Mouse (Mus musculus) midbrain, embryonic 11.5 days (tissue): ENCODE data around the gene Baiap2l1. TPM values are rescaled to one million over a fixed set of nuclear protein-coding genes. Genes with fewer than 3 reads are reported as not detected.
A peak's percentile ranks its signal among the peaks of the same experiment; 100 is the strongest.

ENCODE experiments used
- ATAC-seq: fragments of 200-750 bp; cut with Nextera tagmentation; 2 replicates; pipeline ENCODE4 v1.8.0; 2017; ENCODE audit warnings: moderate TSS enrichment, moderate library complexity; ENCODE audit not compliant: low FRiP score
- DNase-seq: peaks from one replicate; pipeline ENCODE4 v3.0.0; 2015; ENCODE audit warnings: low spot score; ENCODE audit errors: missing footprints
- H3K27ac ChIP-seq: fragments of 300-500 bp; sonication (generic); 2 replicates; pipeline ENCODE4 v1.5.1; 2014; ENCODE audit warnings: low read depth, low read length
- H3K27me3 ChIP-seq: fragments of 300-500 bp; sonication (generic); 2 replicates; pipeline ENCODE4 v1.6.1; 2014; ENCODE audit warnings: mild to moderate bottlenecking, low read length, moderate library complexity, mixed read lengths; ENCODE audit not compliant: control insufficient read depth, insufficient read depth
- H3K36me3 ChIP-seq: fragments of 300-500 bp; sonication (generic); 2 replicates; pipeline ENCODE4 v1.6.1; 2014; ENCODE audit warnings: mild to moderate bottlenecking, low read length, moderate library complexity, mixed read lengths; ENCODE audit not compliant: control insufficient read depth, insufficient read depth
- H3K4me1 ChIP-seq: fragments of 300-500 bp; sonication (generic); 2 replicates; pipeline ENCODE4 v1.6.1; 2014; ENCODE audit warnings: low read length; ENCODE audit not compliant: control insufficient read depth, insufficient read depth
- H3K4me2 ChIP-seq: fragments of 300-500 bp; sonication (generic); 2 replicates; pipeline ENCODE4 v1.6.1; 2014; ENCODE audit warnings: mild to moderate bottlenecking, moderate library complexity
- H3K4me3 ChIP-seq: fragments of 300-500 bp; sonication (generic); 2 replicates; pipeline ENCODE4 v1.5.1; 2014; ENCODE audit warnings: low read depth, low read length
- H3K9ac ChIP-seq: fragments of 300-500 bp; sonication (generic); 2 replicates; pipeline ENCODE4 v1.6.1; 2014; ENCODE audit warnings: low read length
- H3K9me3 ChIP-seq: fragments of 300-500 bp; sonication (generic); 2 replicates; pipeline ENCODE4 v1.6.1; 2016; ENCODE audit warnings: low read length; ENCODE audit not compliant: control insufficient read depth
- WGBS: fragments of 180-500 bp; shearing (Covaris S2); extraction: QIAGEN DNeasy Blood & Tissue Kit; methylation state at CpG from one replicate; pipeline ENCODE4 v1.1.7; 2014; 5-methylcytosine and 5-hydroxymethylcytosine counted together
- polyA plus RNA-seq: library from polyadenylated mRNA; unstranded; fragments of >200 nt; fragmentation: Nextera tagmentation; extraction: Ambion mirVana; gene quantifications from 2 replicates; pipeline ENCODE4 v1.2.1, GENCODE M21; 2014

The Baiap2l1 gene
- polyA plus RNA-seq, 1 experiment from 2014 or later: 2.4 TPM

- Histone ChIP-seq H3K27ac (0 out of 2 replicates have a peak within 1 kb of the TSS, but pooled peaks have one; percentile 38), H3K9ac (peak within 1 kb of the TSS; percentile 76), H3K36me3 (no peaks in the 10 kb centered on the region), H3K9me3 (no peaks in the 10 kb centered on the region), H3K27me3 (no peaks in the 10 kb centered on the region), H3K4me2 (peak within 1 kb of the TSS; percentile 70), H3K4me3 (peak within 1 kb of the TSS; percentile 49), H3K4me1 (peaks cover 15% of the 10 kb centered on the region)
- under 1% methylated on average over 37 of the region's 37 CpGs for WGBS
- DNase-seq: peak; percentile 99
- peak; percentile 96 for ATAC-seq
These were observed 134.4 kb downstream of the Baiap2l1 start, which contains the start of gene Tecpr1 for GRCm38 (mm10) chr5:144223503-144223862. Tecpr1 (minus strand) TSS chr5:144223615.

- WGBS: 4% methylated on average over 25 of the region's 25 CpGs
- Histone ChIP-seq H3K27me3 (no peaks in the 10 kb centered on the region), H3K9ac (peak overlapping the region; percentile 76), H3K36me3 (no peaks in the 10 kb centered on the region), H3K27ac (no peak overlapping the region), H3K4me1 (peaks cover 15% of the 10 kb centered on the region), H3K9me3 (no peaks in the 10 kb centered on the region), H3K4me3 (peak overlapping the region; percentile 49), H3K4me2 (peak overlapping the region; percentile 70)
- ATAC-seq (peak; percentile 79; the same call in 1 of the 2 replicates), DNase-seq (no peak)
These were observed 135.0 kb downstream of the Baiap2l1 start for GRCm38 (mm10) chr5:144222811-144223502.

- H3K27me3 ChIP-seq: no peaks in the 10 kb centered on the region
- WGBS: 81% methylated on average over 4 of the region's 4 CpGs
- no peak overlapping the region for H3K4me2 ChIP-seq
- no peaks in the 10 kb centered on the region for H3K9me3 ChIP-seq
- no peak overlapping the region for H3K9ac ChIP-seq
- DNase-seq (no peak), ATAC-seq (no peak)
- no peak overlapping the region for H3K4me3 ChIP-seq
- H3K27ac ChIP-seq: no peak overlapping the region
- H3K36me3 ChIP-seq: no peaks in the 10 kb centered on the region
- H3K4me1 ChIP-seq: peaks cover 15% of the 10 kb centered on the region
These were observed 136.6 kb downstream of the Baiap2l1 start for GRCm38 (mm10) chr5:144221305-144221704.

GRCm38 (mm10) chr5:144219936-144220335 is 138.0 kb downstream of the Baiap2l1 start:
- no peak overlapping the region for H3K4me2 ChIP-seq
- no peaks in the 10 kb centered on the region for H3K36me3 ChIP-seq
- no peak for ATAC-seq
- DNase-seq: no peak
- no peaks in the 10 kb centered on the region for H3K27me3 ChIP-seq
- H3K27ac ChIP-seq: no peak overlapping the region
- no peaks in the 10 kb centered on the region for H3K9me3 ChIP-seq
- H3K4me1 ChIP-seq: peaks cover 15% of the 10 kb centered on the region
- 87% methylated on average over 5 of the region's 5 CpGs for WGBS
- no peak overlapping the region for H3K9ac ChIP-seq
- H3K4me3 ChIP-seq: no peak overlapping the region

GRCm38 (mm10) chr5:144219306-144219705 is 138.6 kb downstream of the Baiap2l1 start:
- Histone ChIP-seq H3K4me3 (no peak overlapping the region), H3K4me2 (no peak overlapping the region), H3K27ac (no peak overlapping the region), H3K36me3 (no peaks in the 10 kb centered on the region), H3K9ac (no peak overlapping the region), H3K9me3 (no peaks in the 10 kb centered on the region), H3K27me3 (no peaks in the 10 kb centered on the region), H3K4me1 (peaks cover 15% of the 10 kb centered on the region)
- ATAC-seq: no peak
- 74% methylated on average over 12 of the region's 12 CpGs for WGBS
- no peak for DNase-seq

GRCm38 (mm10) chr5:144218061-144218460 is 139.9 kb downstream of the Baiap2l1 start:
- no peak overlapping the region for H3K4me3 ChIP-seq
- no peaks in the 10 kb centered on the region for H3K27me3 ChIP-seq
- DNase-seq (no peak), ATAC-seq (no peak)
- H3K27ac ChIP-seq: no peak overlapping the region
- H3K9me3 ChIP-seq: no peaks in the 10 kb centered on the region
- H3K4me1 ChIP-seq: peaks cover 15% of the 10 kb centered on the region
- no peak overlapping the region for H3K9ac ChIP-seq
- no peaks in the 10 kb centered on the region for H3K36me3 ChIP-seq
- no peak overlapping the region for H3K4me2 ChIP-seq
- 88% methylated on average over 7 of the region's 7 CpGs for WGBS

GRCm38 (mm10) chr5:144215992-144216391 is 141.9 kb downstream of the Baiap2l1 start:
- H3K4me1 ChIP-seq: peaks cover 5% of the 10 kb centered on the region; the same call in 1 of the 2 replicates
- H3K9ac ChIP-seq: no peak overlapping the region
- no peak overlapping the region for H3K4me3 ChIP-seq
- 85% methylated on average over 2 of the region's 2 CpGs for WGBS
- H3K27ac ChIP-seq: no peak overlapping the region
- H3K27me3 ChIP-seq: no peaks in the 10 kb centered on the region
- DNase-seq: no peak
- H3K4me2 ChIP-seq: no peak overlapping the region
- ATAC-seq: no peak
- no peaks in the 10 kb centered on the region for H3K36me3 ChIP-seq
- no peaks in the 10 kb centered on the region for H3K9me3 ChIP-seq

Other genes with a start within 250 kb of the Baiap2l1 start
- gene Bhlha15, start 167.8 kb downstream of the Baiap2l1 start, polyA plus RNA-seq: not detected in 2 replicates
- gene Tecpr1, start 134.5 kb downstream of the Baiap2l1 start, polyA plus RNA-seq: 13.1 TPM in 2 replicates
- gene Bri3, start 113.7 kb downstream of the Baiap2l1 start, polyA plus RNA-seq: 123 and 130 TPM in 2 replicates
- 1.8 and 1.9 TPM in 2 replicates for gene Nptx2, start 187.8 kb upstream of the Baiap2l1 start, polyA plus RNA-seq